Mouse (Mus musculus): ENCODE data around the gene Rbms2.
"Not testable (repeated sequence)": the region's sequence is repeated elsewhere in the genome, so short reads cannot be mapped to it uniquely, and the experiment has no call there.

Gene Rbms2

DNA sequence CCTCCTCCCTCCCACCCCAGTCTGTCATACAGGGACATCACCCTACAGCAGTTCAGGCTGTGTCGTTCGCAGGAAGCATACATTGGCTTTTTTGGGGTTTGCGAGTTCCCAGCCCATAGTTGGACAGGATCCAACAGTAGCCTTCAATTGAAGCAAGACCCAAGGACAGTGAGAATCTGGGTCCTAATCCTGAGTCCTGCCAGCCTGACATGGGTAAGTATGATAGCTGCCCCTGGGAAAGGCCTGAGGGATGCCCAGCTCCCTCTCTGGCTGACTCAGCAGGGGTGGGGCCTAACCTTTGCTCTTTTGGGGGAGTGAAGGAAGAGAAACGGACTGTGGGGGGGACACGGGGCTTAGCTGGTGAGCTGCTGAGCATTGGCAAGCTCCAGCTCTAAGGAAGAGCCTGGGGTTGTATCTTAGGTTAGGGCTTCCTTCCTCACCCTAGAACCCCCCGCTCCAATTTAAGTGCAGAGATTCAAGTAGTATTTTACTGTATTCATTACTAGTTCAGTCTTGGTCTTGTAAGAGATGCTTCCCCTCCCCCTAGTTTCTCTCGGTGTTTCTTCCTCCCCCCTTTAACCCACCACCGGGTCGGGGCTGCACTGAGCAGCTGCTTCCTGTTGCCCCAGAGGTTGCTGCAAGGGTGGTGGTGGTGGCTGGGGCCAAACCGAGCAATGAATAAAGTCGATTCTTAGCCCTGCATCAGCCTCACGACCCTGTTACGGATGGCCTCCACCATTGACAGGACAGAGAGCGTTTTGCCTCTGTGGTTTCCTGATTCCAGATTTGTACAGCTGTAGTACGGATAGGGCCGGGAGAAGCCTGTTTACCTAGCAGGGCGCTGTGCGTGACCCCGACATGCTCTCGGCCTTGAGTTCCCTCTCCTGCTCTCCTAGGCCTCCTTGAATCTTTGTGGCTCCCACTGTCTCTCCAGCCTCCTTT is 88.3 kb downstream of the Rbms2 start, which contains the start of gene Baz2a:
TSS of gene Baz2a (plus strand) at position 14 of the 942 bp plus-strand sequence.
- DNase-seq (ENCODE audit: low read depth), result peak; percentile 83

DNA sequence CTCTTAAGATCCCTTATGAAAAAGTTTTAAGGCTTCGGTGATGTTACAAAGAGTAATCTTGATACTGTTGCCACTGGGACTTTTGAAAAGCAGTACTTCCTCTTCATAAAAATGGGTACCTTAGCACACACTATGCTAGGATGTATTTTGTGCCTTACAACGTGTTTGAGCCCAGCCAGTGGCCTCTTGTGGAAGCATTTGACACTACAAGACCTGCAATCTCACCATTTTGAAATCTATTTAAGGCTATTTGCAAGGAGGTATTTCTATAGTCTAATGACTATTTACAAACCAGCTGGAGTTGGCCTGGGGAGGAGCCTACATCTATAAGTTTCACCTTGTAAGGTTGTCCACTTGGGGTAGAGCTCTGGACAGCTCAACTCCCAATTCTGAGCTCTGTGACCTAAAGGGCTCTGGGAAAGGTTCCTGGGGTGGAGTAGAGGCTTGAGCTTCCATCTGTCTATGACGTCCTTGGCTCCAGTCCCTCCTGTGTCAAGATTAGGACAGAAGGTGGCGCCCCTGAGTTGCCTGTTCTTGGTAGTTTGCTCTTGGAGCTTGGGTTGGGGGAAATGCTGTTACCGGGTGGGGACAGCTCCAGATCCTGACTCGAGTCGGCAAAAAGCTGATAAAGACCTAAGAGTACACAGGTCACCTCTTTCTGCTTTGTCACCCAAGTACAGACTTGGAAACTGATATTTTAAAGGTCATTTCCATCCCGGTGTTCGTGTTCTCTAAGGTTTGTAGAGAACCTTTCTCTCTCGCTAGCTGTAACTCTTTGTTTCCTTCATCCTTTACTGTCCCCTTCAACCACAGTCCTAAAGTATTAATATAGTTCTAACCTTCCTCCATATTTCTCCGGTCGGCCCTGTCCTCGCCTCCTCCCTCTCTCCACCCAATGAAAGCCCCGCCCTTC is 89.2 kb downstream of the Rbms2 start:
- DNase-seq (ENCODE audit: low read depth), result peak; percentile 99

DNA sequence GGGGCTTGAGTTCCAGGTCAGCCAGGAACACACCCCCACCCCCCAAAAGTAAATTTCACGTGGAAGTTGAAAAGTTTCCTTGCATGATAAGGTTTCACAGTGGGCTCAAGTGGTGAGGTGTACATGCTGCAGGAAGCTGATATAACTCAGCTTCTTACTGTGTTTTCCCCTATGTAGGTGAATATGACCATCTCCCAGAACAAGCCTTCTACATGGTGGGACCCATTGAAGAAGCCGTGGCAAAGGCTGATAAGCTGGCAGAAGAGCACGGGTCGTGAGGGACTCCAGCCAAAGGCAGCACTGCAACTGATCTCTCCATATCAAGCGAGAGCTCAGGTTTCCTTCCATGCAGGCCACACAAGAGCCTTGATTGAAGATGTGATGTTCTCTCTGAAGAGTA is 90.3 kb downstream of the Rbms2 start:
- no peak for DNase-seq (ENCODE audit: low read depth)

DNA sequence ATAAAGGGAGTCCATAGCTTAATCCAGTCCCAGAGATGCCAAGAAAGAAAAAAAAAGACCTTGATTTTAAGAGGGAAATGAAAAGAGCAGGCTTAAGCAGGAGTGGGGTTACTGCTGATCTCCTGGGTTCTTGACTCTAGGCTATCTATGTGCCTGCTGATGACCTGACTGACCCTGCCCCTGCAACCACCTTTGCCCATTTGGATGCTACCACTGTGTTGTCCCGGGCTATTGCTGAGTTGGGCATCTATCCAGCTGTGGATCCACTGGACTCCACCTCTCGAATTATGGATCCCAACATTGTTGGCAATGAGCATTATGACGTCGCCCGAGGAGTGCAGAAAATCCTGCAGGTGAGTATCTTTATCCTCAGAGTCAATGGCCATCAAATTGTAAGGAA is 91.9 kb downstream of the Rbms2 start:
- DNase-seq (ENCODE audit: low read depth), result no peak

DNA sequence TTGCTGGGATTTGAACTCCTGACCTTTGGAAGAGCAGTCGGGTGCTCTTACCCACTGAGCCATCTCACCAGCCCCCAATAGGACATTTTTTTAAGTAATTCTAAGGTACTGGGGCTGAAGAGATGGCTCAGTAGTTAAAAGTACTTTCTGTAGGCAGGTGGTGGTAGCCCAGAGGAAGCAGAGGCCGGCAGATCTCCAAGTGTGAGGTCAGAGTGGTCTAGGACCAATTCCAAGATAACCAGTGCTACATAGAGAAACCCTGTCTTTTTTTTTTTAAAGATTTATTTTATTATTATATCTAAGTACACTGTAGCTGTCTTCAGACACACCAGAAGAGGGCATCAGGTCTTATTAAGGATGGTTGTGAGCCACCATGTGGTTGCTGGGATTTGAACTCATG is 92.9 kb downstream of the Rbms2 start:
- DNase-seq (ENCODE audit: low read depth), result not testable (repeated sequence)

DNA sequence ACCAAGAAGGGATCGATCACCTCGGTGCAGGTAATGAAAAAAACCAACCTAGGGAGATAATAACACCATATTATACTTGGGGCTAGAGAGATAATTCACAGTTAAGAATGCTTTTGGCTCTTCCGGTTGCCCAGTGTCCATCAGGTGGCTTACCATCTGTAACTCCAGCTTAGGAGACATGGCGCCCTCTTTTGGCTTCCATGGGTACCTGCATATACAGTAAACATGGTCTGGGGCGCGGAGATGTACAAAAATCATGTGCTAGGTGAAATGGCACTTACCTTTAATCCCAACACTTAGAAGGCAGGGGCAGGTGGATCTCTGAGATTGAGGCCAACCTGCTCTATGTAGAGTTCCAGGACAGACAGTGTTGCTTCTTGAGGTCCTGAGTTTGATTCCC is 93.7 kb downstream of the Rbms2 start:
- peak; percentile 40 for DNase-seq (ENCODE audit: low read depth)

DNA sequence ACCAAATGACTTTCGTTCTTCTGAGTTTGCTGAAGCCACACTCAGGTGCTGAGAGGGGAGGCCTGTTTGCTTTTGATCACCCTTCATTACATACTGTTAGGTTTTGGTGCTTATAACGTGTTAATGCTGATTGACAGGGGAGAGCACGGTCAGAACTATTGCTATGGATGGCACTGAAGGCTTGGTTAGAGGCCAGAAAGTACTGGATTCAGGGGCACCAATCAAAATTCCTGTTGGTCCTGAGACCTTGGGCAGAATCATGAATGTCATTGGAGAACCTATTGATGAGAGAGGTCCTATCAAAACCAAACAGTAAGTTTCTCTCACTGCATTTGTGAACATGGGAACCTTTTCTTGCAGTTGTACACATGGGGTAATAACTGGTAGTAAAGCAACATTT is 95.9 kb downstream of the Rbms2 start:
- peak; percentile 30 for DNase-seq (ENCODE audit: low read depth)

DNA sequence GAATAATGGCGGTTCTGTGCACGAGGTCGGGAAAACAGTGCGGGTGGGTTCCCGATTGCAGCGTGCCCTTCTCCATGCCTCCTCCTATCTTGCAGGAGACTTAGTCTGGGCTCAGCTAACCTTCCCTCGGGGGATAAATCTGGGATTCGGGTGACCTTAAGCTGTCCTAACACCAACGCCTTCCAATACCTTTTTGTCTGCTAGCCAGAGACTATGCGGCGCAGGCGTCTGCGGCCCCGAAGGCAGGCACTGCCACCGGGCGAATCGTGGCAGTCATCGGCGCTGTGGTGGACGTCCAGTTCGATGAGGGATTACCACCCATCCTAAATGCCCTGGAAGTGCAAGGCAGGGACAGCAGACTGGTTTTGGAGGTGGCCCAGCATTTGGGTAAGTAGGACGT is 96.4 kb downstream of the Rbms2 start:
- DNase-seq (ENCODE audit: low read depth), result no peak

DNA sequence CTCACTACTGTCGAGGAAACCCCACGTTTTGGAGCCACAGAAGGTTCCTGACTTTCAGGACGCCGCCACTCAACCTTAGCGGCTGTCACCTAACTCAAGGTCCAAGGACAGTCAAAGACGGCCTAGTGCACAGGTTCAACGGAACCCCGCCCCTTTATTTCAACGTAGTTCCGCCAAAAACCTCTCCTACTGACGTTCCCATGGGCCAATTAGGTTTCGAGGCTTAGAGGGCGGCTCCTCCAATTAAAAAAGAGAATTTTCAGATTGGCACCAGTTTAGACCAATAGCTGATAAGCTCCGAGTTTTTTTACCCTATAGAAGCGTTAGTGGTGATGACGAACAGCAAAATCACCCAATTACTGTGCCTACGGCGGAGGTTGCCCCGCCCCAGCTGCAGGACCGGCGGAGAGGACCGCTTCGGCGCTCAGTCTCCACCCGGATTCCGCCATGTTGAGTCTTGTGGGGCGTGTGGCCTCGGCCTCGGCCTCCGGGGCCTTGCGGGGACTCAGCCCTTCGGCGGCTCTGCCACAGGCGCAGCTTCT is 97.1 kb downstream of the Rbms2 start, which contains the start of gene Atp5b:
TSS of gene Atp5b (plus strand) at position 394 of the 542 bp plus-strand sequence.
- peak; percentile 100 for DNase-seq (ENCODE audit: low read depth)

DNA sequence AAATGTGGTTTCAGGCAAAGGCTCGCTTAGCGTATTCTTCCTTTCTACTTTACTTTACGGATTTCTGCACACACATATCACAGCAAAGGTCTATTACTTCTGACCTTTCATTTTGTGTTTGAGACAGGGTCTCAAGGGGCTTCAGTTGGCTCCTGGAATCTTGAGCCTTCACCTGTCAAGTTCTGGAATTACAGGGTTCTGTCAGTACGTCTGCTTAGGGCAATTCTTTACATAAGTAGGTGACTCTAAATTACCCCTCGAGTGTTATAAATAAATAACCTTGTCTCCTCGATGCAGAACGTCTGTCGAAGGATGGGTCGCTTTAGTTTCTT is 97.7 kb downstream of the Rbms2 start:
- no peak for DNase-seq (ENCODE audit: low read depth)

DNA sequence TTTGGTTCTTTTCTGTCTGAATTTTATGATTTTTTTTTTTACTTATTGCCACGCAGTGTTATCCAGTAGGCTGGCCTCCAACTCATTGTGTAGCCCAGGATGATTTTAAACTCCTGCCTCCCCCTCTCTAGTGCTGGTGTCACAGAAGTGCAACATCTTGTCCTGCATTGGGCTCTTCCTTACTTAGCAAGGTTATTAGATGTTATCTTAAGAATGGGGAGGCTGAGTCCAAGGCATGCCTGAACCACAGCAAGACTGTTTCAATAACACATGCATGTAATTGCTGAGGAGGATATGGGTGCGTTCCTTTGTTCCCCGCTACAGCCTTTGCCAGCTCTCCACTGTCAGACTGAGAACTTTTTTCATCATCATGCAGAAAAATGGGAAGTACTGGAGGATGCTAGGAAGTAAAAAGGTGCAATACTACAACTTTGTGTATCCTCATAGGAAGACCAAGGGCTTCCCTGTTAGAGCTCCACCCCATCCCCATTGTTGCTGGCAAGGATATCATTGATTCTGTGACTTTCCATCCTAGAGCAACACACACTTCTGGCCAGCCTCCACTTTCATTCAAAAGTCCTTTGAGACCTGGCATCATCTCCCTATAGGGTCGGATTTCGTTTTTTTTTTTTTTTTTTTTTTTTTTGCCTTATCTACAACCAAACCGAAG is 98.2 kb downstream of the Rbms2 start:
- no peak for DNase-seq (ENCODE audit: low read depth)
